Mouse (Mus musculus) kidney, adult 11 months (tissue): ENCODE measurements around the gene Cdsn.
A peak's percentile ranks its signal among the peaks of the same experiment; 100 is the strongest.

Experiments used
- DNase-seq: peaks from one replicate; pipeline ENCODE4 v3.0.0; 2022

Cdsn gene

GRCm38 (mm10) chr17:35537421-35537820 lies 14.5 kb upstream of the Cdsn start:
- no peak for DNase-seq

DNA sequence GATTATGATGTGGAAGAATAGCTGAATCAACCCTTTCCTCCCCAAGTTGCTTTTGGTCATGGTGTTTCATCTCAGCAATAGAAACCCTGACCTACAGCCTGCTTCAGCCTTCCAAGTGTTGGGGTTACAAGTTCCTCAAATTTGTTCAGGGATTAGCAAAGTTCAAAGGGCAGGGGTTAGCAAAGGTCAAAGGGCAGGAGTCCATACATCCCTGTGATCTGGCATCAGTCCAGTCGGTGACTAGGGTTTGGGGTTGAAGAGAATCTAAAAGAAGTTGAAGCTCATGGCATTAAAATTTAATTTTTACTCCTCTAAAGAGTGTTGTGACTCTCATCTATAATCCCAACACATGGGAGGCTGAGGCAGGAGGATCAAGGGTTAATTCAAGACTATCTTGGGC lies 13.5 kb upstream of the Cdsn start:
- DNase-seq = no peak

DNA sequence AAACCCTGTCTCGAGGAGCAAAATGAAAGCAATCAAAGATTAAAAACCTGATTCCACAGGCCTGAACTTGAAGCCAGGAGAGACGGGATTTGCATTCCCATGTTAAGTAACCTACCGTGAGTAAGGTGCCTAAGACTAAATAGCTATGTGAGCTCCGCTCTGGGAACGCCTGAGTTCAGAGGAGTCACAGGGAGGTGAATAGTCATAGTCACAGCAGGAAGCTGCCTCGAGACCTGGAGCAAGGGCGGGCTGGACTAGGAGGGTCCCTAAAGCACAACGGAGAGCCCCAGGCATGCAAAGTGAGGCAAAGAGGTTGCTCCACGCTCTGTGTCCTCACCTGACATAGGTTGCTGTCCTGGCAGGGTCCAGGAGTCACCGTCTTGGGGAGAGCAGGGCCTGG lies 12.4 kb upstream of the Cdsn start:
- no peak for DNase-seq

DNA sequence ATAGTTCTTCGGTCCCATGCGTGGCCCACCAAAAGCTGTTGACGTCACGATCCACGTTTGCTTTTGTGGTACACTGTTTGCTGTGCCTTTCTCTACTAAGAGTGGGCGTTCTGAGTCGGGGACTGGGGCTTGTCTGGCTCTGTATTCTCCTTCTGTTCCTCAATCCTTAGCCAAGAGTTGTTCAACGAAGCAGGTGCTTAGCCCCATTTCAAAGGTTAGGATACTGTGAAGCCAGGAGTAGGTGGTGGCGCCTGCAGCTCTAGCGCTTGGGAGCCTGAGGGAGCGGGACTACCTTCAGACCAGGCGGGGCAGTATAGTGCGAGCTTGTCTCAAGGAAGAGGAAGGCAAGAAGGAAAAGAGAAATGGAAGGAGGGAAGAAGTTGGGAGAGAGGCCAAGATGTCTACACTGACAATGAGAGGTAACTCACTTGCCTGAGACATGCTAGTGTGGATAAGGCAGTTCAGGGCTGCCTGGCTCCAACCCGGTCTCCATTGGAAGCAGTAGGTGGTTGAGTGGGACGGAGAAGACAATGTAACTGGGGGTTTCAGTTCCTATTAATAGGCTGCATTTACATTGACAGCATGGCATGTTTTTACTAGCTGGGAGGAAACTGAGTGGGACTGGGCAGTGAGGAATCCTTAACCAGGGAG lies 9.0 kb upstream of the Cdsn start:
- no peak for DNase-seq

GRCm38 (mm10) chr17:35543412-35543861 lies 8.5 kb upstream of the Cdsn start:
- DNase-seq = no peak

DNA sequence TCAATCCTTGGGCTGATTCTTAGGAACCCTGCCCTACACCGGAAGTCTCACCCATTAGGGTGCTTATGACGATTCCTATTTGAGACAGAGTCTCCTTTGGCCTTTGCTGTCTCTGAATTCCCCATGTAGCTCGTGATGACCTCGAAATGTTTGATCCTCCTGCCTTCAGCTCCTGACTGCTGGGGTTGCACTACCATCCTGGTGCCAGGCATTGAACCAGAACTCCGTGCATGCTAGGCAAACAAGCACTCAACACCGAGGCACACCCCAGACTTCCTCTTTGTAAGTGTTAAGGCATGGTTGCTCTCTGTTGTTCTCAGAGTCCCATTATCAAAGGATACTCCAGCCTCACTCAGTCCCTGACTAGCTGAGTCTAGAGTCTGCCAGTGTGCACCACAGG lies 7.9 kb upstream of the Cdsn start:
- no peak for DNase-seq

DNA sequence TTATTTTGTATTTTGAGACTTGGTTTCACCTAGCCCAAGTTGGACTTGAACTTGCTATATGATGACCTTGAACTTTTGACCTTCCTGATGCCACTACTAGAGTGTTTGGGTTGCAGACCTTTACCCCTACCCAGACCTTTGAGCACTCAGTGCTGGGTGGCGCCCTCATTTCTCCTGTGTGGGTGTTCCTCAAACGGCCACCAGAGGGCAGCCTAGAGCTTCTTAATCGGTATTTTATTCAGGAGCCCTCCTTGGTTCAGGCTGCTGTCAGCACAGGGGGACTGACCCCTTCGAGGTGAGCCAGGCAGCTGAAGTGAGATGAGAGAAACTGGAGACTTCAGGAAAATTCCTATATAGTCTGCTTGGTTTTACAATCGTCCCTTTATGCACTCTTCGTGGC lies 7.2 kb upstream of the Cdsn start:
- DNase-seq = peak; percentile 41

GRCm38 (mm10) chr17:35547465-35547864 lies 4.5 kb upstream of the Cdsn start:
- DNase-seq = no peak

DNA sequence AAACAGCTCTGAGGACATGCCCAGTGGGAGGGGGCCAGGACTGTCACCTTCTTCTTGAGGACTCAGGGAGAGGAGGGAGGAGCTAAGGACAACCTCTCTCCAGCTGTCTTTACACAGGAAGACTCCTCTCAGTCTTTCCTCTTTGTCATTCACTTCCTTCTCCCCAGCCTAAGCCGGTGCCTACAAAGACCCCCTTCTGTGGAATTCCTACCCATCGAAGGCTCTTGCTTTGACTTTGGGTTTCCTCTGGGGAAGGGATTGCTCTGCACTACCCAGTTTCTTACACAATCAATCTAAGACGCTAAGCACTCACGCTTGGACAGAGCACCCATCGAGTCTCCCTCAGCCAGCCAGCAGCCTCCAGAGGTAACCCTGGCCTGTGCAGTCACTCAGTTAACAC lies 3.3 kb upstream of the Cdsn start:
- no peak for DNase-seq

GRCm38 (mm10) chr17:35549437-35550142 lies 2.3 kb upstream of the Cdsn start:
- peak; percentile 67 for DNase-seq

DNA sequence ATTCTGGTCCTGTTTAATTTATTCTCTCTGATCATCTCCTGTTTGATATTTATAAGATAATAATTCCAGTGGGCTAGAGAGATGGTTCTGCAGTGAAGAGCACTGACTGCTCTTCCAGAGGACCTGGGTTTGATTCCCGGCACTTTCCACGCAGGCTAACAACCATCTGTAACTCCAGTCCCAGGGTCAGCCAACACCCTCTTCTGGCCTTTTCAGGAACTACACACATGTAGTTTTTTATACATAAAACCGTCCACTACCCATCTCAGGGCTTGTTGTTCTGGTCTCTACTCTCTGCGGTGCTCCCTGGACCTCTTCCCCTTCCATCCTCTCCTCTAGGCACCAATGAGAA lies 1.8 kb upstream of the Cdsn start:
- no peak for DNase-seq

DNA sequence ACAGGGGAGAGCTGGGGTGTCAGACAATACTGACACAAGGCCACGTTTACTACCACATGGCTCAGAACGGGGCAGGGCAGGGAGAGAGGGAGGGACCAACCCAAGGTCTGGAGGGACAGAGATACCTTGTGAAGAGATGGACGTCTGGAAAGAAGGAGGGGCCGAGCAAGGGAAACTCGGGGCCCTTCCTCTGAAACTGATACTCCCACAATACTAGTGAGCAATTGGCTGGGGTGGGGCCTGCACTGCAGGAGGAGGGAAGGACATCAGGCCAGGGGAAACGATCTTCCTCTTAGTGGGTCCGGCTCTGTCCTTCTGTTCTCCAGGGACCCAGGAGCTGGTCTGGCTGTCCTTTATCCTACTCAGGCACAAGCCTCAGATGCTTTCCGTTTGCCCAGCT lies 1.1 kb upstream of the Cdsn start:
- DNase-seq = no peak

DNA sequence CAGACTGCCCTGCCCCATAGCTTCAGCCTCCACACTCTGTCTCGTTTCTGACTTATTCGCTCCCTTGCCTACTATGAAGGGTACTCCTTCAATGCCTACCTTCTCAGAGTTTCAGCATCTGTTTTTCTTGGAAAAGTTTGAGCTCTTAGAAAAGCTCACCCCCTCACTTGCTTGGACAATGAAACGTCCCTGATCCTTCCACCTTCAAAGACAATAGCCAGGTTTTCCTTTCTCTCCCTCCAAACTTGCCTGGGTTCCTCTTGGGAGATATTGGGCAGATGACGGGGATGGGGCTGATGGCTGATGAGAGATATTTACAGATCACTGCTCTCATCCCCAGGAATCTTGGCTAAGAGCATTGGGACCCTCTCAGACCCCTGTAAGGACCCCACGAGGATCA lies 2.4 kb downstream of the Cdsn start:
- DNase-seq = no peak

- DNase-seq = no peak
These were observed 3.0 kb downstream of the Cdsn start for GRCm38 (mm10) chr17:35554761-35555397.

DNA sequence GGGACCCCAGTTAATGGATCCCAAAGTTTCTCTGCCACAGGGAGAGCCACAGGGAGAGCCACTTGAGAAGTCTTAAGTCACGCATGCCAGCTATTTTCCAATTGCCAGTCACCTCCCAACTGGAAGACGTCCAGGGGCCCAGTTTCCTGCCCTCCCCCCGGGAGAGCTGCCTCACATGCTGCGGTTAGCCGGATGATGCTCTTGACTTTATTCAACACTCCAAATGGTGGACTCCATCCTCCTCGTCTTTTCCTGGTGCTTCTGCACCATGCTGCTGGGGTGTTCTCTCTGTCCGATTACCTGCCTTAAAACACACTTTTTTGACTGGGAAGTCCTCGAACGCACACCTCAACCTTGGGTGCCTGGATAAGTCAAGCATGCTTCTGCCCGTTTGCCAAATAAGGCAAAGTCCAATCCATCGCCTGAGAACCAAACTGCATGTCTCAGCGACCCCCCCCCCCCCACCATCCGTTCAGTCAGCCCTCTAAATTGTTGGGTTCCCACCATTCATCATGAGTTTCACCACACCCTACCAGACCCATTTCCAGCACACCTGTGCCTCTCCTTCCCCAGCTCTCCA lies 4.3 kb downstream of the Cdsn start:
- peak; percentile 53 for DNase-seq

DNA sequence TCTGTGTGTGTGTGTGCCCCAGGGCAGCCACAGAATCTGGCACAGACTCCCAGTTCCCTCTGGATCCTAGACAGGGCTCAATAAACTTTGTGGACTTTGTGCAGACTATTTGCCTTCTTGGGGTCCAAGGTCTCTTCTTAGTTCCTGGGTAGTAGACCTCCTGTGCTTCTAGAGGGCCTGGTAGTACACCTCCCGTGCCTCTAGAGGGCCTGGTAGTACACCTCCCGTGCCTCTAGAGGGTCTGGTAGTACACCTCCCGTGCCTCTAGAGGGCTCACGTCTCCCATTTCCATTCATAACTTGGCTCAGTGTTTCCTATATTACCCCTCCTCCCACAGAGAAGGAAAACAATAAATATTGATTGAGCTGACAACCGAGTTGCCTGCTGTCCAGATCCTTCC lies 4.9 kb downstream of the Cdsn start:
- peak; percentile 87 for DNase-seq

GRCm38 (mm10) chr17:35557351-35557750 lies 5.4 kb downstream of the Cdsn start:
- no peak for DNase-seq

DNA sequence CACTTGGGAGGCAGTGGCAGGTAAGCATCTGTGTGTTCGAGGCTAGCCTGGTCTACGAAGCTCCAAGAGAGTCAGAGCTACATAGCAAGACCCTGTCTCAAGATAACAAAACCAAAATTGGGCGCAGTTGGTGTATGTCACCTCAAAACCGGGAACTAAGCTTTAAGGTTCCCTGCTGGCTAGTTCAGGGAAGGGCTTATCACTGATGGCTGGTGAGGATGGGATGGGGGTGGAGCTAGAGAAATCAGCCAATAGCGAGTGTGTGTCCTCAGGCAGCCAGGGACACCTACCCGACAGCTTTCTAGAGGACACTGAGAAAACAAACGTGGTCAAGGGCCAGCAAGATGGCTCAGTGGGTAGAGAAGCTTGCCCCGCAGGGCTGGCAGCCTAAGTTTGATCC lies 6.3 kb downstream of the Cdsn start:
- DNase-seq = no peak

- no peak for DNase-seq
These were observed 15.2 kb downstream of the Cdsn start, which contains the start of gene 2300002M23Rik for GRCm38 (mm10) chr17:35567150-35567549. TSS of gene 2300002M23Rik (plus strand) at chr17:35567450.

- no peak for DNase-seq
These were observed 15.8 kb downstream of the Cdsn start for GRCm38 (mm10) chr17:35567767-35568166.

GRCm38 (mm10) chr17:35569091-35569944 lies 17.4 kb downstream of the Cdsn start:
- DNase-seq = no peak

- no peak for DNase-seq
These were observed 18.9 kb downstream of the Cdsn start for GRCm38 (mm10) chr17:35570836-35571235.

DNA sequence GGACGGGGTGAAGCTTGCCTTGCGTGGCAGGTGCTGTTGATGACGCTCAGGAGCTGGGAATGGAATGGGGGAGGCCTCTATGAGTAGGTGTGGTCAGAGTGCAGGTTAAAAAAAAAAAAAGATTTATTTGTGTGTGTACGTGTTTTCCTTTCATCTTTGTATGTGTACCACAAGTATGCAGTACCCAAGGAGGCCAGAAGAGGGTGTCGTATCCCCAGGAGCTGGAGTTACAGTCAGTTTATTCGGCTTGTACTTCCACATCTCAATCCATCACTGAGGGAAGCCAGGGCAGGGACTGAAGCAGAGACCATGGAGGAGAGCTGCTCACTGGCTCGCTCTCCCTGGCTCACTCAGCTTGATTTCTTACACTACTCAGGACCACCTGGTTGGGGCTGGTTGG lies 19.5 kb downstream of the Cdsn start:
- no peak for DNase-seq
